Comparison of ENCODE assay signal across 9 mouse cellular contexts in the genomic region with DNA sequence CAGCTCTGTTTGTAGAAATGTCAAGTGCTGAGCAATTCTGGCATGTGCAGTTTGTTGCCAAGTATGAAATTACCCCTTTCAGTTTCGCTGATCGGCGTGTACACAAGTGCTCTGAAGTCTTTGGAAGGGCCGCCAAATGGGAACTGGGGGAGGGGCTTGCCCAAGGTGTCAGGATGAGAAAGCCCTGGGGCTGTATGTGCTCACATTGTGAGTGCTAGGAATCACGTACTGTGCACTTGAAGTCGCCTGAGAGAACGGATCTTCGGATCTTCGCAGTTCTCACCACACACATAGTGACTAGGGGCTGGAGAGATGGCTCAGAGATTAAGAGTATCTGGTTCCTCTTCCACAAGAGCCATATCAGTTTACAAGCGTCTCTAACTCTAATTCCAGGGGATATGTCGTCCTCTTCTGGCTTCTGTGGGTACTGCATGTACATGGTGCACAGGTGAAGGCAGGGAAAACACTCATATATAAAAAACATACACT. TPM values are rescaled to one million over a fixed set of nuclear protein-coding genes. Genes with fewer than 3 reads are reported as not detected.
DNase-seq lines count a peak whose midpoint lies in the region; ATAC-seq and TF ChIP-seq lines count a peak whose summit lies in the region.
"Had no signal": no experiment of that assay in that cellular context is flagged by ENCODE, and none has a peak within 500 bp of the region (broad histone marks: within the 10 kb centered on the region; RNA-seq: fewer than 3 reads in every experiment).

No protein-coding gene starts in this region.

- peak; percentile 73 for ATAC-seq in hindbrain, postnatal 0 days

- H3K9me3 ChIP-seq in hindbrain, postnatal 0 days (ENCODE audit: low read length) = no peaks in the 10 kb centered on the region

- peak; percentile 60 for DNase-seq in gastrocnemius, adult 18-20 months (ENCODE audit: low spot score)
- DNase-seq in gastrocnemius, postnatal 25 days = no peak
- DNase-seq in cerebellum, postnatal 14 days = peak; percentile 78 to 83
- DNase-seq in frontal cortex, postnatal 25 days (ENCODE audit: low spot score in 2 of 2) = peak; percentile 25 to 38
- DNase-seq in hindbrain, postnatal 0 days (ENCODE audit: low spot score) = peak; percentile 79
- peak; percentile 16 to 35 for DNase-seq in layer of hippocampus, postnatal 36 days
- peak; percentile 92 for DNase-seq in lung, postnatal 36 days
- DNase-seq in retina, embryonic 14.5 days (ENCODE audit: low spot score) = peak; percentile 78

- no peaks in the 10 kb centered on the region for H3K36me3 ChIP-seq in hindbrain, postnatal 0 days (ENCODE audit: insufficient read depth, low read length)

- WGBS in hindbrain, postnatal 0 days = 4% methylated on average over 11 of the region's 11 CpGs

- no peak overlapping the region for H3K27ac ChIP-seq in hindbrain, postnatal 0 days

- peak overlapping the region; percentile 62 for H3K4me2 ChIP-seq in hindbrain, postnatal 0 days (ENCODE audit: low read depth, low read length)

- peak; percentile 98 for TF ChIP-seq CTCF in hindbrain, postnatal 0 days (IDR thresholded peaks at IDR 0.05; ENCODE audit: low read depth)

- H3K4me1 ChIP-seq in hindbrain, postnatal 0 days (ENCODE audit: insufficient read depth, low read length) = peaks cover 3% of the 10 kb centered on the region; the same call in 1 of the 2 replicates

- H3K27me3 ChIP-seq in hindbrain, postnatal 0 days (ENCODE audit: insufficient read depth, low read length) = no peaks in the 10 kb centered on the region

- H3K4me3 ChIP-seq in hindbrain, postnatal 0 days (ENCODE audit: low read length) = peak overlapping the region; percentile 25

- no peak overlapping the region for H3K9ac ChIP-seq in hindbrain, postnatal 0 days (replicated peaks; ENCODE audit: low read length)

RNA-seq across cellular contexts. Expression of a gene that starts 25.3 kb away (rescaled TPM):
- 10 to 100 TPM; 20.8 to 21.0 TPM for total RNA-seq in gastrocnemius, adult 18-20 months (2021)
- 10 to 100 TPM; 18.6 to 20.1 TPM for total RNA-seq in gastrocnemius, postnatal 25 days (2021)
- total RNA-seq in hindbrain, postnatal 0 days (2014; rRNA removed) = 62.7 and 71.2 TPM in 2 replicates
- 74.8 and 77.7 TPM in 2 replicates for polyA plus RNA-seq in hindbrain, postnatal 0 days (2015; fragmentation: Nextera tagmentation; extraction: Ambion mirVana)
- 10 to 100 TPM; 47.2 to 50.8 TPM for total RNA-seq in layer of hippocampus, postnatal 36 days (2021)

RNA-seq across cellular contexts. Expression of a gene that starts 30.9 kb away (rescaled TPM):
- total RNA-seq in gastrocnemius, adult 18-20 months (2021) = under 1 TPM in 1 of 2 experiments, not detected in 1; 0.71 TPM
- total RNA-seq in gastrocnemius, postnatal 25 days (2021) = not detected
- not detected in 2 replicates for total RNA-seq in hindbrain, postnatal 0 days (2014; rRNA removed)
- not detected in 2 replicates for polyA plus RNA-seq in hindbrain, postnatal 0 days (2015; fragmentation: Nextera tagmentation; extraction: Ambion mirVana)
- total RNA-seq in layer of hippocampus, postnatal 36 days (2021) = not detected
- polyA plus RNA-seq: C2C12 had no signal

RNA-seq across cellular contexts. Expression of a gene that starts 47.1 kb away (rescaled TPM):
- under 1 TPM; 0.37 to 0.66 TPM for total RNA-seq in gastrocnemius, adult 18-20 months (2021)
- total RNA-seq in gastrocnemius, postnatal 25 days (2021) = 1 to 10 TPM in 1 of 2 experiments, under 1 TPM in 1; 0.67 to 1.8 TPM
- 10.5 and 11.1 TPM in 2 replicates for total RNA-seq in hindbrain, postnatal 0 days (2014; rRNA removed)
- polyA plus RNA-seq in hindbrain, postnatal 0 days (2015; fragmentation: Nextera tagmentation; extraction: Ambion mirVana) = 0.48 and 0.55 TPM in 2 replicates
- total RNA-seq in layer of hippocampus, postnatal 36 days (2021) = 1 to 10 TPM; 3.5 to 3.7 TPM

RNA-seq across cellular contexts. Expression of a gene that starts 54.7 kb away (rescaled TPM):
- 1 to 10 TPM in 1 of 2 experiments, not detected in 1; 1.6 TPM for total RNA-seq in gastrocnemius, adult 18-20 months (2021)
- total RNA-seq in gastrocnemius, postnatal 25 days (2021) = not detected
- not detected in 2 replicates for total RNA-seq in hindbrain, postnatal 0 days (2014; rRNA removed)
- polyA plus RNA-seq in hindbrain, postnatal 0 days (2015; fragmentation: Nextera tagmentation; extraction: Ambion mirVana) = not detected in 2 replicates
- total RNA-seq in layer of hippocampus, postnatal 36 days (2021) = not detected
- polyA plus RNA-seq: C2C12 had no signal
